Mouse (Mus musculus): ENCODE data around the gene Pdlim1. TPM values are rescaled to one million over a fixed set of nuclear protein-coding genes. Genes with fewer than 3 reads are reported as not detected.
"Not testable (repeated sequence)": the region's sequence is repeated elsewhere in the genome, so short reads cannot be mapped to it uniquely, and the experiment has no call there.

Pdlim1 gene
- polyA plus RNA-seq, 1 experiment from 2014 or later, result 211 TPM

- Histone ChIP-seq H3K36me3 (no peaks in the 10 kb centered on the region), H3K9me3 (no peaks in the 10 kb centered on the region), H3K4me1 (replicated peaks) (no peaks in the 10 kb centered on the region), H3K4me2 (replicated peaks) (no peak overlapping the region), H3K27ac (no peak overlapping the region), H3K4me3 (replicated peaks) (no peak overlapping the region), H3K9ac (no peak overlapping the region), H3K27me3 (replicated peaks) (no peaks in the 10 kb centered on the region)
- 69% methylated on average over 7 of the region's 7 CpGs for WGBS
- peak; percentile 71 for ATAC-seq
These were observed 39.7 kb downstream of the Pdlim1 start for GRCm38 (mm10) chr19:40231825-40232541.

GRCm38 (mm10) chr19:40231074-40231738 is 40.4 kb downstream of the Pdlim1 start:
- Histone ChIP-seq H3K9me3 (no peaks in the 10 kb centered on the region), H3K27ac (no peak overlapping the region)

GRCm38 (mm10) chr19:40226516-40227151 is 45.0 kb downstream of the Pdlim1 start:
- no peak for ATAC-seq
- H3K27ac ChIP-seq, result no peak overlapping the region
- H3K4me1 ChIP-seq (replicated peaks), result no peaks in the 10 kb centered on the region
- no peaks in the 10 kb centered on the region for H3K9me3 ChIP-seq
- no peak overlapping the region for H3K4me2 ChIP-seq (replicated peaks)
- H3K36me3 ChIP-seq, result no peaks in the 10 kb centered on the region
- H3K9ac ChIP-seq, result no peak overlapping the region
- WGBS, result 82% methylated on average over 12 of the region's 12 CpGs
- no peak overlapping the region for H3K4me3 ChIP-seq (replicated peaks)
- H3K27me3 ChIP-seq (replicated peaks), result no peaks in the 10 kb centered on the region

More at GRCm38 (mm10) chr19:40231074-40231738, 40.4 kb downstream of the Pdlim1 start:
- H3K4me2 ChIP-seq (replicated peaks), result no peak overlapping the region
- no peak for ATAC-seq
- WGBS, result 85% methylated on average over 13 of the region's 13 CpGs
- H3K9ac ChIP-seq, result no peak overlapping the region
- H3K36me3 ChIP-seq, result no peaks in the 10 kb centered on the region
- H3K27me3 ChIP-seq (replicated peaks), result no peaks in the 10 kb centered on the region
- H3K4me1 ChIP-seq (replicated peaks), result no peaks in the 10 kb centered on the region
- no peak overlapping the region for H3K4me3 ChIP-seq (replicated peaks)

GRCm38 (mm10) chr19:40225761-40226110 is 45.9 kb downstream of the Pdlim1 start:
- ATAC-seq, result no peak
- H3K27me3 ChIP-seq (replicated peaks), result no peaks in the 10 kb centered on the region
- 64% methylated on average over 5 of the region's 5 CpGs for WGBS
- no peaks in the 10 kb centered on the region for H3K36me3 ChIP-seq
- H3K4me2 ChIP-seq (replicated peaks), result no peak overlapping the region
- H3K9me3 ChIP-seq, result no peaks in the 10 kb centered on the region
- no peak overlapping the region for H3K9ac ChIP-seq
- no peak overlapping the region for H3K27ac ChIP-seq
- no peak overlapping the region for H3K4me3 ChIP-seq (replicated peaks)
- no peaks in the 10 kb centered on the region for H3K4me1 ChIP-seq (replicated peaks)

- Histone ChIP-seq H3K27ac (no peak overlapping the region), H3K4me3 (replicated peaks) (no peak overlapping the region), H3K4me2 (replicated peaks) (no peak overlapping the region), H3K27me3 (replicated peaks) (no peaks in the 10 kb centered on the region), H3K9me3 (no peaks in the 10 kb centered on the region), H3K9ac (no peak overlapping the region), H3K4me1 (replicated peaks) (no peaks in the 10 kb centered on the region), H3K36me3 (no peaks in the 10 kb centered on the region)
- ATAC-seq, result peak; percentile 64; the same call in 1 of the 2 replicates
- WGBS, result 66% methylated on average over 5 of the region's 5 CpGs
These were observed 46.4 kb downstream of the Pdlim1 start for GRCm38 (mm10) chr19:40225102-40225760.

- not testable (repeated sequence) for ATAC-seq; H3K9ac ChIP-seq; H3K27me3 ChIP-seq (replicated peaks); H3K4me3 ChIP-seq (replicated peaks); H3K36me3 ChIP-seq; H3K4me1 ChIP-seq (replicated peaks); H3K9me3 ChIP-seq; H3K27ac ChIP-seq; H3K4me2 ChIP-seq (replicated peaks)
- 92% methylated on average over 9 of the region's 9 CpGs for WGBS
These were observed 49.3 kb downstream of the Pdlim1 start for GRCm38 (mm10) chr19:40222307-40222706.

GRCm38 (mm10) chr19:40220878-40221277 is 50.8 kb downstream of the Pdlim1 start:
- WGBS, result 66% methylated on average over 5 of the region's 5 CpGs
- H3K4me3 ChIP-seq (replicated peaks), result no peak overlapping the region
- no peaks in the 10 kb centered on the region for H3K27me3 ChIP-seq (replicated peaks)
- H3K9ac ChIP-seq, result no peak overlapping the region
- ATAC-seq, result no peak
- no peaks in the 10 kb centered on the region for H3K36me3 ChIP-seq
- no peak overlapping the region for H3K4me2 ChIP-seq (replicated peaks)
- H3K27ac ChIP-seq, result no peak overlapping the region
- no peaks in the 10 kb centered on the region for H3K4me1 ChIP-seq (replicated peaks)
- no peaks in the 10 kb centered on the region for H3K9me3 ChIP-seq

GRCm38 (mm10) chr19:40202947-40203346 is 68.7 kb downstream of the Pdlim1 start:
- H3K9ac ChIP-seq; H3K9me3 ChIP-seq; H3K4me3 ChIP-seq (replicated peaks); ATAC-seq; H3K27ac ChIP-seq; H3K4me1 ChIP-seq (replicated peaks); H3K27me3 ChIP-seq (replicated peaks); H3K36me3 ChIP-seq; H3K4me2 ChIP-seq (replicated peaks): not testable (repeated sequence)
- WGBS, result 65% methylated on average over 4 of the region's 4 CpGs

GRCm38 (mm10) chr19:40190596-40190995 is 81.0 kb downstream of the Pdlim1 start:
- WGBS, result 88% methylated on average over 10 of the region's 10 CpGs
- H3K4me1 ChIP-seq (replicated peaks), result no peaks in the 10 kb centered on the region
- H3K4me2 ChIP-seq (replicated peaks), result no peak overlapping the region
- H3K27ac ChIP-seq, result no peak overlapping the region
- no peak overlapping the region for H3K4me3 ChIP-seq (replicated peaks)
- no peaks in the 10 kb centered on the region for H3K27me3 ChIP-seq (replicated peaks)
- no peak for ATAC-seq
- H3K9ac ChIP-seq, result no peak overlapping the region
- H3K9me3 ChIP-seq, result no peaks in the 10 kb centered on the region
- H3K36me3 ChIP-seq, result no peaks in the 10 kb centered on the region

GRCm38 (mm10) chr19:40187160-40187559 is 84.5 kb downstream of the Pdlim1 start, which contains the start of gene Cyp2c70:
Cyp2c70 (minus strand) TSS chr19:40187333.
- Histone ChIP-seq H3K4me3 (replicated peaks) (no peak within 1 kb of the TSS), H3K4me2 (replicated peaks) (no peak within 1 kb of the TSS), H3K27ac (no peak within 1 kb of the TSS), H3K4me1 (replicated peaks) (no peaks in the 10 kb centered on the region), H3K36me3 (no peaks in the 10 kb centered on the region), H3K27me3 (replicated peaks) (no peaks in the 10 kb centered on the region), H3K9ac (no peak within 1 kb of the TSS), H3K9me3 (no peaks in the 10 kb centered on the region)
- peak; percentile 79 for ATAC-seq
- 50% methylated on average over 5 of the region's 5 CpGs for WGBS

- Histone ChIP-seq H3K4me2 (replicated peaks) (no peak overlapping the region), H3K9me3 (no peaks in the 10 kb centered on the region), H3K27ac (no peak overlapping the region), H3K27me3 (replicated peaks) (no peaks in the 10 kb centered on the region), H3K36me3 (no peaks in the 10 kb centered on the region), H3K4me1 (replicated peaks) (no peaks in the 10 kb centered on the region), H3K4me3 (replicated peaks) (no peak overlapping the region), H3K9ac (no peak overlapping the region)
- WGBS, result 92% methylated on average over 5 of the region's 5 CpGs
- no peak for ATAC-seq
These were observed 88.0 kb downstream of the Pdlim1 start for GRCm38 (mm10) chr19:40183600-40183999.

GRCm38 (mm10) chr19:40178311-40178710 is 93.3 kb downstream of the Pdlim1 start:
- ATAC-seq, result no peak
- Histone ChIP-seq H3K27me3 (replicated peaks) (no peaks in the 10 kb centered on the region), H3K9me3 (no peaks in the 10 kb centered on the region), H3K27ac (no peak overlapping the region), H3K4me1 (replicated peaks) (no peaks in the 10 kb centered on the region), H3K4me2 (replicated peaks) (no peak overlapping the region), H3K4me3 (replicated peaks) (no peak overlapping the region), H3K36me3 (no peaks in the 10 kb centered on the region), H3K9ac (no peak overlapping the region)
- WGBS, result 70% methylated on average over 4 of the region's 4 CpGs
